Mouse (Mus musculus) brain, adult 2 months (tissue): ENCODE data around the gene N4bp2.

Experiments
- DNase-seq: peaks from one replicate; pipeline ENCODE4 v3.0.0; 2011; ENCODE audit warnings: low read depth, low spot score

Gene N4bp2

GRCm38 (mm10) chr5:65827102-65827501 lies 63.8 kb downstream of the N4bp2 start:
- DNase-seq = no peak

- no peak for DNase-seq
Measured at GRCm38 (mm10) chr5:65828261-65828660, 64.9 kb downstream of the N4bp2 start.

- DNase-seq = no peak
Measured at GRCm38 (mm10) chr5:65829059-65829458, 65.7 kb downstream of the N4bp2 start.

GRCm38 (mm10) chr5:65831917-65832618 lies 68.7 kb downstream of the N4bp2 start:
- DNase-seq = no peak

- DNase-seq = no peak
Measured at GRCm38 (mm10) chr5:65833092-65833491, 69.8 kb downstream of the N4bp2 start.

GRCm38 (mm10) chr5:65833766-65834498 lies 70.6 kb downstream of the N4bp2 start:
- DNase-seq = no peak

- DNase-seq = peak; percentile 4
Measured at GRCm38 (mm10) chr5:65838053-65838452, 74.7 kb downstream of the N4bp2 start.

GRCm38 (mm10) chr5:65842947-65843346 lies 79.6 kb downstream of the N4bp2 start:
- DNase-seq = no peak

- no peak for DNase-seq
Measured at GRCm38 (mm10) chr5:65846534-65846933, 83.2 kb downstream of the N4bp2 start.

GRCm38 (mm10) chr5:65846958-65847357 lies 83.6 kb downstream of the N4bp2 start:
- DNase-seq = no peak

- no peak for DNase-seq
Measured at GRCm38 (mm10) chr5:65847656-65848055, 84.3 kb downstream of the N4bp2 start.

- DNase-seq = no peak
Measured at GRCm38 (mm10) chr5:65850765-65851164, 87.4 kb downstream of the N4bp2 start.

- no peak for DNase-seq
Measured at GRCm38 (mm10) chr5:65854786-65855191, 91.5 kb downstream of the N4bp2 start.

- DNase-seq = no peak
Measured at GRCm38 (mm10) chr5:65855571-65855970, 92.2 kb downstream of the N4bp2 start.

- DNase-seq = no peak
Measured at GRCm38 (mm10) chr5:65856591-65857411, 93.5 kb downstream of the N4bp2 start.

- DNase-seq = no peak
Measured at GRCm38 (mm10) chr5:65857935-65858334, 94.6 kb downstream of the N4bp2 start.

- no peak for DNase-seq
Measured at GRCm38 (mm10) chr5:65858355-65858754, 95.0 kb downstream of the N4bp2 start.

- DNase-seq = no peak
Measured at GRCm38 (mm10) chr5:65858898-65859297, 95.6 kb downstream of the N4bp2 start.

- no peak for DNase-seq
Measured at GRCm38 (mm10) chr5:65859396-65859795, 96.1 kb downstream of the N4bp2 start.

GRCm38 (mm10) chr5:65860281-65861000 lies 97.1 kb downstream of the N4bp2 start:
- peak; percentile 22 for DNase-seq

GRCm38 (mm10) chr5:65861154-65861944 lies 98.0 kb downstream of the N4bp2 start, which contains the start of gene Rhoh:
TSS of gene Rhoh (plus strand) at chr5:65861213.
- DNase-seq = no peak
